Comparison of ENCODE assay signal across 23 mouse cellular contexts in the genomic region with DNA sequence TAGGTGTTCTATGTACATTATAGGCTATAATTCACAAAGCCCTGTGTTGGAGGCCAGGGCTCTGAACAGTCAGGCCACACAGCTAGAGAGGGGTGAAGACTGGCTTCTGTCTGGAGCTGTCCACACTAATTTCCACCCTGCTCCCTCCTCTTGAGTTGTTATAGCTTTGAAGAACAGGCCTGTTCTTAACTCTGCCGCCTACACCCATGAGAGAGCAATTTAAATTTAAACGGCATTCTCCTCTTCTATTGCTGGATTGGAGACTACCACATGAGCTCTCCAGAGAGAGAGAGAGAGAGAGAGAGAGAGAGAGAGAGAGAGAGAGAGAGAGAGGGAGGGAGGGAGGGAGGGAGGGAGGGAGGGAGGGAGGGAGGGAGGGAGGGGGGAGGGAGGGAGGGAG. TPM values are rescaled to one million over a fixed set of nuclear protein-coding genes. Genes with fewer than 3 reads are reported as not detected.
"Had no signal": no experiment of that assay in that cellular context is flagged by ENCODE, and none has a peak within 500 bp of the region (broad histone marks: within the 10 kb centered on the region; RNA-seq: fewer than 3 reads in every experiment).

No protein-coding gene starts in this region.

- H3K27me3 ChIP-seq: midbrain, embryonic 12.5 days; neural tube, embryonic 13.5 days; neural tube, embryonic 15.5 days had no signal

- DNase-seq: lung, adult 18-20 months; lung, embryonic 14.5 days; lung, postnatal 10 days; lung, postnatal 4 days; midbrain, embryonic 14.5 days; retina, postnatal 1 day; right cerebral cortex, postnatal 25 days; right cerebral cortex, postnatal 4 days; spleen, adult 18-20 months; thymus, adult 2 months; thymus, postnatal 25 days; thymus, postnatal 4 days had no signal

- H3K36me3 ChIP-seq: midbrain, embryonic 10.5 days; midbrain, embryonic 12.5 days; neural tube, embryonic 13.5 days; neural tube, embryonic 15.5 days had no signal

- ATAC-seq: midbrain, embryonic 16.5 days had no signal

- H3K9me3 ChIP-seq: midbrain, embryonic 10.5 days; midbrain, embryonic 12.5 days; neural tube, embryonic 13.5 days; neural tube, embryonic 15.5 days had no signal

- H3K4me2 ChIP-seq: lung, embryonic 14.5 days; midbrain, embryonic 12.5 days; neural tube, embryonic 13.5 days; neural tube, embryonic 15.5 days had no signal

- H3K4me1 ChIP-seq: midbrain, embryonic 10.5 days; midbrain, embryonic 12.5 days had no signal

- H3K9ac ChIP-seq: lung, embryonic 14.5 days; midbrain, embryonic 12.5 days; neural tube, embryonic 13.5 days; neural tube, embryonic 15.5 days had no signal

- H3K4me3 ChIP-seq: midbrain, embryonic 10.5 days; midbrain, embryonic 12.5 days; myocyte; neural tube, embryonic 13.5 days; neural tube, embryonic 15.5 days had no signal

- H3K27ac ChIP-seq: midbrain, embryonic 10.5 days; midbrain, embryonic 12.5 days; neural tube, embryonic 13.5 days; neural tube, embryonic 15.5 days had no signal

RNA-seq across cellular contexts. Expression of a gene that starts 5.3 kb away (rescaled TPM):
- total RNA-seq: megakaryocyte-erythroid progenitor cell, adult 5-6 weeks had no signal
- polyA plus RNA-seq: lung, embryonic 14.5 days; lung, embryonic 16.5 days; midbrain, embryonic 10.5 days; midbrain, embryonic 12.5 days; midbrain, embryonic 14.5 days; midbrain, embryonic 16.5 days; myocyte; neural tube, embryonic 11.5 days; neural tube, embryonic 13.5 days; stomach, embryonic 14.5 days; stomach, embryonic 16.5 days had no signal
